Mouse (Mus musculus) lung, adult 2 months (tissue): ENCODE data around the gene Myh3. TPM values are rescaled to one million over a fixed set of nuclear protein-coding genes. Genes with fewer than 3 reads are reported as not detected.
A peak's percentile ranks its signal among the peaks of the same experiment; 100 is the strongest.

Source experiments
- DNase-seq: peaks from one replicate; pipeline ENCODE4 v3.0.0; 2022
- H3K4me1 ChIP-seq: fragments of 200-500 bp; 2 replicates; pipeline ENCODE4 v1.6.1; 2011; ENCODE audit warnings: low read length; ENCODE audit not compliant: control insufficient read depth, insufficient read depth
- H3K4me3 ChIP-seq: fragments of 200-500 bp; replicated peaks from 2 replicates; pipeline ENCODE3; 2011; ENCODE audit warnings: low read depth, mild to moderate bottlenecking, control low read depth, low read length; ENCODE audit errors: extremely low read depth
- CTCF ChIP-seq: fragments of 200-500 bp; IDR thresholded peaks from 2 replicates; pipeline ENCODE4 v1.5.1; 2011; ENCODE audit warnings: mild to moderate bottlenecking, low read length, control low read depth; ENCODE audit not compliant: insufficient read depth
- POLR2A ChIP-seq: fragments of 200-500 bp; IDR thresholded peaks from 2 replicates; pipeline ENCODE4 v1.6.1; 2011; ENCODE audit warnings: low read depth, mild to moderate bottlenecking, control low read depth, low read length, borderline replicate concordance; ENCODE audit errors: extremely low read depth
- WGBS: fragments of 180-500 bp; shearing (Covaris S2); methylation state at CpG from one replicate; pipeline ENCODE4 v1.1.7; 2018; 5-methylcytosine and 5-hydroxymethylcytosine counted together
- polyA plus RNA-seq: library from polyadenylated mRNA; depleted of rRNA; stranded (reverse); fragments of >200 nt; gene quantifications from 2 replicates; pipeline ENCODE4 v1.2.3, GENCODE M21; 2012

Myh3 gene
- polyA plus RNA-seq, 1 experiment: 0.08 TPM

- TF ChIP-seq CTCF (no peak), POLR2A (no peak)
- Histone ChIP-seq H3K4me1 (peaks cover 6% of the 10 kb centered on the region; the same call in 1 of the 2 replicates), H3K4me3 (no peak overlapping the region)
- WGBS: 69% methylated on average over 5 of the region's 5 CpGs
- no peak for DNase-seq
Measured at GRCm38 (mm10) chr11:67047199-67047598, 30.9 kb upstream of the Myh3 start.

GRCm38 (mm10) chr11:67048496-67048895 lies 29.6 kb upstream of the Myh3 start:
- TF ChIP-seq CTCF: no peak
- no peak for TF ChIP-seq POLR2A
- 79% methylated on average over 8 of the region's 8 CpGs for WGBS
- no peak for DNase-seq
- Histone ChIP-seq H3K4me3 (no peak overlapping the region), H3K4me1 (peaks cover 8% of the 10 kb centered on the region; the same call in 1 of the 2 replicates)

GRCm38 (mm10) chr11:67049256-67049655 lies 28.8 kb upstream of the Myh3 start:
- DNase-seq: no peak
- no peak for TF ChIP-seq CTCF
- no peak for TF ChIP-seq POLR2A
- 77% methylated on average over 3 of the region's 3 CpGs for WGBS
- H3K4me3 ChIP-seq: no peak overlapping the region
- H3K4me1 ChIP-seq: peaks cover 8% of the 10 kb centered on the region; the same call in 1 of the 2 replicates

GRCm38 (mm10) chr11:67051676-67052320 lies 26.3 kb upstream of the Myh3 start:
- WGBS: 6% methylated on average over 16 of the region's 16 CpGs
- no peak for DNase-seq
- TF ChIP-seq CTCF (no peak), POLR2A (no peak)
- Histone ChIP-seq H3K4me3 (peak overlapping the region; percentile 92), H3K4me1 (peaks cover 2% of the 10 kb centered on the region; the same call in 1 of the 2 replicates)

- TF ChIP-seq POLR2A (peak; percentile 77; the same call in 1 of the 2 replicates), CTCF (no peak)
- under 1% methylated on average over 50 of the region's 50 CpGs for WGBS
- H3K4me3 ChIP-seq: peak within 1 kb of the TSS; percentile 92
- peaks cover 2% of the 10 kb centered on the region; the same call in 1 of the 2 replicates for H3K4me1 ChIP-seq
- DNase-seq: peak; percentile 87
Measured at GRCm38 (mm10) chr11:67052321-67052952, 25.7 kb upstream of the Myh3 start, which contains the start of the genes Adprm and Sco1. Gene Adprm (minus strand): TSS chr11:67052594. Gene Sco1 (plus strand): TSS chr11:67052670.

GRCm38 (mm10) chr11:67054754-67055365 lies 23.2 kb upstream of the Myh3 start:
- no peak overlapping the region for H3K4me3 ChIP-seq
- 85% methylated on average over 8 of the region's 8 CpGs for WGBS
- DNase-seq: no peak
- no peak for TF ChIP-seq POLR2A
- no peak for TF ChIP-seq CTCF
- peaks cover 2% of the 10 kb centered on the region; the same call in 1 of the 2 replicates for H3K4me1 ChIP-seq

- DNase-seq: no peak
- 95% methylated on average over 2 of the region's 2 CpGs for WGBS
- no peak for TF ChIP-seq POLR2A
- TF ChIP-seq CTCF: no peak
- no peak overlapping the region for H3K4me3 ChIP-seq
- no peaks in the 10 kb centered on the region for H3K4me1 ChIP-seq
Measured at GRCm38 (mm10) chr11:67061311-67061710, 16.8 kb upstream of the Myh3 start.

GRCm38 (mm10) chr11:67062726-67063125 lies 15.4 kb upstream of the Myh3 start:
- WGBS: 90% methylated on average over 3 of the region's 3 CpGs
- no peaks in the 10 kb centered on the region for H3K4me1 ChIP-seq
- H3K4me3 ChIP-seq: no peak overlapping the region
- no peak for DNase-seq
- TF ChIP-seq POLR2A: no peak
- TF ChIP-seq CTCF: no peak

- DNase-seq: no peak
- no peak for TF ChIP-seq POLR2A
- no peak for TF ChIP-seq CTCF
- Histone ChIP-seq H3K4me3 (no peak overlapping the region), H3K4me1 (no peaks in the 10 kb centered on the region)
- WGBS: 82% methylated on average over 3 of the region's 3 CpGs
Measured at GRCm38 (mm10) chr11:67067741-67068140, 10.4 kb upstream of the Myh3 start.
